Mouse (Mus musculus) adrenal gland, postnatal 25 days (tissue): ENCODE results near the gene Tmem198. TPM values are rescaled to one million over a fixed set of nuclear protein-coding genes. Genes with fewer than 3 reads are reported as not detected.

Experiments
- DNase-seq: peaks from one replicate; pipeline ENCODE4 v3.0.0; 2021; ENCODE audit warnings: mixed read lengths
- long read RNA-seq: library from polyadenylated mRNA; stranded (forward); transcript quantifications from one replicate; pipeline ENCODE4 v2.0.0, GENCODE M21; 2021
- total RNA-seq: library from RNA; stranded (reverse); gene quantifications from 2 replicates; pipeline ENCODE4 v1.2.3, GENCODE M21; 2021

Tmem198 gene
- 2.8 and 4.1 TPM in 2 replicates for total RNA-seq
- long read RNA-seq, transcript Tmem198-202 (5 exons, 2,185 nt), result major isoform, 5 of 9 reads
- long read RNA-seq, partial matches to known transcripts, result 1 of 9 reads
- long read RNA-seq, other reads (novel, unspliced or antisense), result 3 of 9 reads

GRCm38 (mm10) chr1:75478916-75479634 lies at the start of gene Tmem198, which contains the start of gene Chpf:
Gene Tmem198 (plus strand): TSS chr1:75479532.
Gene Chpf (minus strand): TSS chr1:75479307.
- peak; percentile 97 for DNase-seq

- peak; percentile 76 for DNase-seq
These were observed 43.6 kb upstream of the Tmem198 start, which contains the start of gene Gmppa for GRCm38 (mm10) chr1:75435475-75436328. Gene Gmppa (plus strand): TSS chr1:75435930.

DNA sequence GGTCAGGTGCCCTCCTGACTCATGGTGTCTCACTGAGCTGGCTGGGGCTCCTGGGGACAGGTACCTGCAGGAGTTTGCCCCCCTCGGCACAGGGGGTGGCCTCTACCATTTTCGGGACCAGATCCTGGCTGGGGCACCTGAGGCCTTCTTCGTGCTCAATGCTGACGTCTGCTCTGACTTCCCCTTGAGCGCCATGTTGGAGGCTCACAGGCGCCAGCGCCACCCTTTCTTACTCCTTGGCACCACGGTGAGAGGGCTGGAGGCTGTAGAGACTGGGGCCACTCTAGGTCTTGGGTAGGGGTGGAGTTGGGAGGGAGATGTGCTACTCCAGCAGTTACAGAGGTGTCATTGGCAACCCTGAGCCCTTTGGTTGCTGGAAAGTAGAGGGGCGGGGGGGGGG lies 40.5 kb upstream of the Tmem198 start:
- DNase-seq, result no peak

DNA sequence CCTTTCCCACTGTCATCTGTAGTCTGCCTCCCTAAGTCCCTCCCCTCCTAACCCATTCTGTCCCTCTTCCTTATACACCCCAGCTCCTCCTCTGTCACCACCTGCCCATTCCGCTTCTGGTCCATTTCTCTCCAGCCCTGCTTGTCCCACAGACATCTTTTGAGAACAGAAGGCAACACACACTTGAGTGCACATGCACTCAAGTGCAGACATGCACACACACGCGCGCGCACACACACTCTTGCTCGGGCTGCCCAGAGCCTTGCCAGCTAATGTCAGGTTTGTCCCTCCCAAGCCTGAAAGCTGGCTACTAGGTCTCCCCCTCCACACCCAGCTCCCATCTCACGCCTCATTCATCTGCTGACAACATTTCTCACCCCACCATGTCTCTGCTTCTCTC lies 38.7 kb upstream of the Tmem198 start:
- DNase-seq, result no peak

DNA sequence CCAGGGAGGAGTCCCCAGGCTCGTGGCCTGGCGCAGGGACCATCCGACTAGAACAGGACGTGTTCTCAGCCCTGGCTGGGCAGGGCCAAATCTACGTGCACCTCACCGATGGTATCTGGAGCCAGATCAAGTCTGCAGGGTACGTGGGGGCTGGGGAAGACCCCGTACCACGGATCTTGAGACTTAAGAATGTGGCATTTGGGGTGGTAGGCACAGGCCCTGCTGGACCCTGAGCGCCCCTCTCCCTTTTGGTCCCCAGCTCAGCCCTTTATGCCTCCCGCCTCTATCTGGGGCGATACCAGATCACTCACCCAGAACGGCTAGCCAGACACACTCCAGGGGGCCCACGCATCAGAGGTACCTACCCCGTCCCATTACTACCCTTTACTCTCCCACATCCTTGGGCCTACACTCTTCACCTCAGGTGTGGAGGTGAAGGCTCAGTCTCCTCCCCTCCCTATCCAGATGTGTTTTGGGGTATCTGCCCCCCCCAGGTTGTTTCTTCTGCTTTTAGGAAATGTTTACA lies 37.8 kb upstream of the Tmem198 start:
- no peak for DNase-seq

DNA sequence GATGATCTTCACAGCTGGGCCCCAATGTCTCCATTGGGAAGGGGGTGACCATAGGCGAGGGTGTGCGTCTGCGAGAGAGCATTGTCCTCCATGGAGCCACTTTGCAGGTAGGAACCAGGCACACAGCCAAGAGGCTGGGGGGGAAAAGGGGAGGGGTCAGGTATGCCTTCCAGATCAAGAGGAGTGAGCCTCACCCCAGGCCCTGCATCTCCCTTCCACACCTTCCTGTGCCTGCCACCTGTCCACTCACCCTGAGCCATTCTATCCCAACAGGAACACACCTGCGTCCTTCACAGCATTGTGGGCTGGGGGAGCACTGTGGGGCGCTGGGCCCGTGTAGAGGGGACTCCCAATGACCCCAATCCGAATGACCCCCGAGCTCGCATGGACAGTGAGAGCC lies 37.2 kb upstream of the Tmem198 start:
- no peak for DNase-seq

- no peak for DNase-seq
These were observed 36.5 kb upstream of the Tmem198 start for GRCm38 (mm10) chr1:75442811-75443210.

GRCm38 (mm10) chr1:75443247-75444024 lies 35.9 kb upstream of the Tmem198 start:
- no peak for DNase-seq

- no peak for DNase-seq
These were observed 35.1 kb upstream of the Tmem198 start for GRCm38 (mm10) chr1:75444208-75444607.

DNA sequence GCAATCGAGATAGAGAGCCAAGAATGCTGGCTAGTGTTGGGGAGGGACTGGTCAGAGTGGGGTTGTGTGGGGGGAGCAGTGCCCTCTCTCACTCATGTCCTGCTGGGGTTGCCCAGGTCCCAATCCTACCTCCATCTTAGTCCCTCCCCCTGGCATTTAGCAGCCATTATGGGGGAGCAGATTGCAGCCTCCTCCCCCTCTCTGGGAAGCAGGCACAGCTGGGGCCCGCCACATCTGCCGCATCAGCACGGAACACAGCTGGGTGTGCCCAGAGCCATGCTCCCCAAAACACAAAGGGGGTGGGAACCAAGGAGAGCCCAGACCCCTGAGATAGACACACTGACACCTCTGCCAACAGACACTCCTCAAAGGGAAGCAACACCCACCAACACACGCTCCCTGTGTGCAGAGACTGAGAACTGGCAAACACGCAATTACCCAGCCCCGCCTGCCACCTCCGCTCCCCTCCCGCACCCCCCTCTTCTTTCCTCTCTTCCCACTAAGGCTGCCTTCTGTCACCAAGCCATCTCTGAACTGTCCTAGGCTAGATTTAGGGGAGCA lies 34.1 kb upstream of the Tmem198 start:
- DNase-seq, result no peak

DNA sequence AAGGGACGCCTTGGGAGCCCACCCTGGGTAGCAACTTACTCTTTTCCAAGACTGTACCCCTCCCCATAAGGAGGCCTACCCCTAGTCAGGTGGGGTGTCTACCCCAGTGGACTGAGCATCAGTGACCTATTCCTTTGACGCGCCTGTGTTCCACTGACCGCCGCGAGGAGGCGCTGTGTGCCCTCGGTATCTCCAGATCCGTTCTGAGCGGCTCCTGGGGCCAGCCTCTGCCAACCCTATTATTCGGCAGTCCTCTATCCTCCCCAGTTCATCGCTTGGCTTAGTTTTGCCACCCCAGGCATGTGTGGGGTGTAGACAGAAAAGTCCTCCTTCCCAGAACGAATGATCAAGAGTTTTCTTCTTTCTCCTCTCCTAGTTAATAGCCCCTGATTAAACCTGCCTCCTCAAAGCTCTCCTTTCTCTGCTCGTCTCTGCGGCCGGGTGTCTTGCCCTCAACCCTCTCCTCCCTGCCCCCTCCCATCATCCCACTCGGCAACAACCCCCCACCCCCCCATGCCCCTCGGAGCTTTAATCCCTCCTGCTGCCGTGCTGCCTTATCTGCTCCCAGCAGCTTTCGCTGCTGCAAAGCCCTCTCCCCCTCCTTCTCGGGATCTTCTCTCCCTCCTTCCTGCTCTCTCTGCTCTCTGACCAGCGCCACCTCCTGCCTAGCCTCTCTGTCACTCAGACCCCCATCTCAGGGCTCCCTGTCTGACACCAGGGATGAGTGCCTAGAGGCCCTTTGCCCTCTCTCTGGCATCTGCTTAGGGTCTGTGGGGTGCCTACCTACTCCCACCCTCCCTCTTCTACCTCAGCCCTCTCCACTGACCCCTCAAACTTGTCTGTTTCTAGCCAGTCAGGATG lies 33.4 kb upstream of the Tmem198 start:
- DNase-seq, result peak; percentile 75

DNA sequence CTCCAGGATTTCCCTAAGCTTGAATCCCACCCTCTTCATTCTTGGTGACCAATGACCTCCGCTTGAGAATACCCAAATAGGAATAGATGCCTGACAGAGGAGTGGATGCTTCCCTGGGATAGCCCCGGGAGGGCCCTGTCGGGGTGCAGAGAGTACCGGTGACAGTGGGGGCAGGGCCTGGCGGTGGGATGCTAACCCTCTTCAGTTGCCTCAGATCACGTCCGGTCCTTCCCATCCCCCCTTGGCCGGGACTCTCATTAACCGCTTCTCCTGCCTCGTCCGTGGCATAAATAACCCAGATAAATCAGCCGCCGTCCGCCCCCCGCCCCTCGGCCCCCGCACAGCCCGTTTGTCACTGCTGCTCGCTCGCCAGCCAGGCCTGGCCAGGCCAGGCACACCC lies 32.7 kb upstream of the Tmem198 start:
- DNase-seq, result no peak

- no peak for DNase-seq
These were observed 31.9 kb upstream of the Tmem198 start for GRCm38 (mm10) chr1:75447265-75448051.

- no peak for DNase-seq
These were observed 31.3 kb upstream of the Tmem198 start for GRCm38 (mm10) chr1:75448052-75448431.

DNA sequence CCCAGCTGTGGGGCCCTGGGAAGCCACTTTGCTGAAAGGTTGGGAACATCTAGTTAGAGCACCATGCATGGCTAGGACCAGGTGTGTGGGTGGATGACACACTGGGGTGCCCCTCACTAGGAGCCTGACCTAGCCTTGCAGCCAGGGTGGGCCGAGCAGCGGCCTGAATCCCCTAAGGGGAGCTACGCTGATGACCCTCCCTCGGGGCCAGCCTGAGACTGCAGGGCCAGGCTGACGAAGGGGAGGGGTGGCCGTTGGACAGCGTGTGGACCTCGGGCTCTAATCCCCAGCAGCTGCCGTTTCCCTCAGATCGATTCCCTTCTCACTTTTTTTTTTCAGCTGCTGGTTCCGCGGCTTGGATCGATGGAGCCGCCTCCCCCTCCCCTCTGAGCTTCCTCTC lies 30.4 kb upstream of the Tmem198 start:
- DNase-seq, result no peak

- DNase-seq, result no peak
These were observed 29.8 kb upstream of the Tmem198 start for GRCm38 (mm10) chr1:75449377-75450135.

GRCm38 (mm10) chr1:75450314-75451005 lies 28.9 kb upstream of the Tmem198 start, which contains the start of gene Asic4:
Gene Asic4 (plus strand): TSS chr1:75450436.
- DNase-seq, result no peak

GRCm38 (mm10) chr1:75451900-75452299 lies 27.4 kb upstream of the Tmem198 start:
- DNase-seq, result no peak
